Mouse (Mus musculus): ENCODE data around the gene Arhgap9. TPM values are rescaled to one million over a fixed set of nuclear protein-coding genes. Genes with fewer than 3 reads are reported as not detected.

Arhgap9 gene
- polyA plus RNA-seq, 1 experiment from 2014 or later: 3.9 TPM

GRCm38 (mm10) chr10:127340577-127341359, 19.0 kb downstream of the Arhgap9 start:
- Histone ChIP-seq H3K36me3 (ENCODE audit: control insufficient read depth, insufficient read depth, low read length) (peaks cover 9% of the 10 kb centered on the region; the same call in 1 of the 2 replicates), H3K4me1 (ENCODE audit: control insufficient read depth, insufficient read depth, low read length) (0 out of 2 replicates have a peak, but pooled peaks cover 6% of the 10 kb centered on the region), H3K9me3 (ENCODE audit: control insufficient read depth, low read depth, low read length) (no peaks in the 10 kb centered on the region), H3K27me3 (ENCODE audit: control insufficient read depth, insufficient read depth, low read length) (no peaks in the 10 kb centered on the region), H3K4me3 (ENCODE audit: low read depth, low read length) (peak overlapping the region; percentile 57), H3K9ac (replicated peaks; ENCODE audit: low read depth, low read length) (peak overlapping the region; percentile 57), H3K4me2 (replicated peaks; ENCODE audit: low read depth, low read length) (peak overlapping the region; percentile 92), H3K27ac (ENCODE audit: low read length) (peak overlapping the region; percentile 97)
- under 1% methylated on average over 27 of the region's 27 CpGs for WGBS
- no peak for ATAC-seq (ENCODE audit: insufficient number of reproducible peaks, insufficient read depth, low FRiP score, low read depth)

GRCm38 (mm10) chr10:127341360-127341690, 19.6 kb downstream of the Arhgap9 start:
- Histone ChIP-seq H3K9me3 (ENCODE audit: control insufficient read depth, low read depth, low read length) (no peaks in the 10 kb centered on the region), H3K4me1 (ENCODE audit: control insufficient read depth, insufficient read depth, low read length) (0 out of 2 replicates have a peak, but pooled peaks cover 6% of the 10 kb centered on the region), H3K27me3 (ENCODE audit: control insufficient read depth, insufficient read depth, low read length) (no peaks in the 10 kb centered on the region), H3K4me3 (ENCODE audit: low read depth, low read length) (peak overlapping the region; percentile 57), H3K27ac (ENCODE audit: low read length) (peak overlapping the region; percentile 97), H3K4me2 (replicated peaks; ENCODE audit: low read depth, low read length) (peak overlapping the region; percentile 92), H3K9ac (replicated peaks; ENCODE audit: low read depth, low read length) (peak overlapping the region; percentile 57), H3K36me3 (ENCODE audit: control insufficient read depth, insufficient read depth, low read length) (peaks cover 9% of the 10 kb centered on the region; the same call in 1 of the 2 replicates)
- no peak for ATAC-seq (ENCODE audit: insufficient number of reproducible peaks, insufficient read depth, low FRiP score, low read depth)
- 4% methylated on average over 4 of the region's 11 CpGs for WGBS

- Histone ChIP-seq H3K27me3 (ENCODE audit: control insufficient read depth, insufficient read depth, low read length) (no peaks in the 10 kb centered on the region), H3K9me3 (ENCODE audit: control insufficient read depth, low read depth, low read length) (no peaks in the 10 kb centered on the region), H3K4me3 (ENCODE audit: low read depth, low read length) (peak within 1 kb of the TSS; percentile 57), H3K4me2 (replicated peaks; ENCODE audit: low read depth, low read length) (peak within 1 kb of the TSS; percentile 92), H3K36me3 (ENCODE audit: control insufficient read depth, insufficient read depth, low read length) (peaks cover 5% of the 10 kb centered on the region; the same call in 1 of the 2 replicates), H3K9ac (replicated peaks; ENCODE audit: low read depth, low read length) (peak within 1 kb of the TSS; percentile 57), H3K27ac (ENCODE audit: low read length) (peak within 1 kb of the TSS; percentile 97), H3K4me1 (ENCODE audit: control insufficient read depth, insufficient read depth, low read length) (0 out of 2 replicates have a peak, but pooled peaks cover 6% of the 10 kb centered on the region)
- WGBS: under 1% methylated on average over 29 of the region's 29 CpGs
- ATAC-seq (ENCODE audit: insufficient number of reproducible peaks, insufficient read depth, low FRiP score, low read depth): peak; percentile 24; the same call in 1 of the 2 replicates
Measured at GRCm38 (mm10) chr10:127341891-127342639, 20.3 kb downstream of the Arhgap9 start, which contains the start of gene Gli1. Gene Gli1, minus strand, starts transcription at chr10:127341974.

- no peak overlapping the region for H3K9ac ChIP-seq (replicated peaks; ENCODE audit: low read depth, low read length)
- H3K36me3 ChIP-seq (ENCODE audit: control insufficient read depth, insufficient read depth, low read length): peaks cover under 1% of the 10 kb centered on the region; the same call in 1 of the 2 replicates
- H3K9me3 ChIP-seq (ENCODE audit: control insufficient read depth, low read depth, low read length): no peaks in the 10 kb centered on the region
- ATAC-seq (ENCODE audit: insufficient number of reproducible peaks, insufficient read depth, low FRiP score, low read depth): no peak
- H3K27me3 ChIP-seq (ENCODE audit: control insufficient read depth, insufficient read depth, low read length): no peaks in the 10 kb centered on the region
- H3K4me3 ChIP-seq (ENCODE audit: low read depth, low read length): no peak overlapping the region
- H3K4me1 ChIP-seq (ENCODE audit: control insufficient read depth, insufficient read depth, low read length): 0 out of 2 replicates have a peak, but pooled peaks cover 6% of the 10 kb centered on the region
- no peak overlapping the region for H3K27ac ChIP-seq (ENCODE audit: low read length)
- no peak overlapping the region for H3K4me2 ChIP-seq (replicated peaks; ENCODE audit: low read depth, low read length)
- 66% methylated on average over 3 of the region's 3 CpGs for WGBS
Measured at GRCm38 (mm10) chr10:127343029-127343428, 21.3 kb downstream of the Arhgap9 start.

GRCm38 (mm10) chr10:127346173-127346572, 24.4 kb downstream of the Arhgap9 start:
- WGBS: 83% methylated on average over 3 of the region's 3 CpGs
- no peak overlapping the region for H3K27ac ChIP-seq (ENCODE audit: low read length)
- H3K9ac ChIP-seq (replicated peaks; ENCODE audit: low read depth, low read length): no peak overlapping the region

GRCm38 (mm10) chr10:127348957-127349356, 27.2 kb downstream of the Arhgap9 start:
- ATAC-seq (ENCODE audit: insufficient number of reproducible peaks, insufficient read depth, low FRiP score, low read depth): no peak
- Histone ChIP-seq H3K9ac (replicated peaks; ENCODE audit: low read depth, low read length) (no peak overlapping the region), H3K4me2 (replicated peaks; ENCODE audit: low read depth, low read length) (no peak overlapping the region), H3K27me3 (ENCODE audit: control insufficient read depth, insufficient read depth, low read length) (no peaks in the 10 kb centered on the region), H3K4me3 (ENCODE audit: low read depth, low read length) (no peak overlapping the region), H3K36me3 (ENCODE audit: control insufficient read depth, insufficient read depth, low read length) (no peaks in the 10 kb centered on the region), H3K9me3 (ENCODE audit: control insufficient read depth, low read depth, low read length) (no peaks in the 10 kb centered on the region), H3K4me1 (ENCODE audit: control insufficient read depth, insufficient read depth, low read length) (no peaks in the 10 kb centered on the region), H3K27ac (ENCODE audit: low read length) (no peak overlapping the region)
- 75% methylated on average over 4 of the region's 4 CpGs for WGBS

More at GRCm38 (mm10) chr10:127346173-127346572, 24.4 kb downstream of the Arhgap9 start:
- no peaks in the 10 kb centered on the region for H3K27me3 ChIP-seq (ENCODE audit: control insufficient read depth, insufficient read depth, low read length)
- H3K9me3 ChIP-seq (ENCODE audit: control insufficient read depth, low read depth, low read length): no peaks in the 10 kb centered on the region
- H3K4me1 ChIP-seq (ENCODE audit: control insufficient read depth, insufficient read depth, low read length): no peaks in the 10 kb centered on the region
- no peak overlapping the region for H3K4me3 ChIP-seq (ENCODE audit: low read depth, low read length)
- no peak overlapping the region for H3K4me2 ChIP-seq (replicated peaks; ENCODE audit: low read depth, low read length)
- ATAC-seq (ENCODE audit: insufficient number of reproducible peaks, insufficient read depth, low FRiP score, low read depth): no peak
- H3K36me3 ChIP-seq (ENCODE audit: control insufficient read depth, insufficient read depth, low read length): no peaks in the 10 kb centered on the region

GRCm38 (mm10) chr10:127349810-127350209, 28.0 kb downstream of the Arhgap9 start:
- Histone ChIP-seq H3K9me3 (ENCODE audit: control insufficient read depth, low read depth, low read length) (no peaks in the 10 kb centered on the region), H3K27ac (ENCODE audit: low read length) (no peak overlapping the region), H3K4me3 (ENCODE audit: low read depth, low read length) (no peak overlapping the region), H3K4me1 (ENCODE audit: control insufficient read depth, insufficient read depth, low read length) (no peaks in the 10 kb centered on the region), H3K27me3 (ENCODE audit: control insufficient read depth, insufficient read depth, low read length) (no peaks in the 10 kb centered on the region), H3K36me3 (ENCODE audit: control insufficient read depth, insufficient read depth, low read length) (no peaks in the 10 kb centered on the region), H3K9ac (replicated peaks; ENCODE audit: low read depth, low read length) (no peak overlapping the region), H3K4me2 (replicated peaks; ENCODE audit: low read depth, low read length) (no peak overlapping the region)
- ATAC-seq (ENCODE audit: insufficient number of reproducible peaks, insufficient read depth, low FRiP score, low read depth): no peak
- WGBS: 76% methylated on average over 8 of the region's 8 CpGs

GRCm38 (mm10) chr10:127350594-127351284, 29.0 kb downstream of the Arhgap9 start:
- peak; percentile 77; the same call in 1 of the 2 replicates for ATAC-seq (ENCODE audit: insufficient number of reproducible peaks, insufficient read depth, low FRiP score, low read depth)
- no peak overlapping the region for H3K9ac ChIP-seq (replicated peaks; ENCODE audit: low read depth, low read length)
- no peaks in the 10 kb centered on the region for H3K36me3 ChIP-seq (ENCODE audit: control insufficient read depth, insufficient read depth, low read length)
- H3K4me3 ChIP-seq (ENCODE audit: low read depth, low read length): no peak overlapping the region
- H3K27me3 ChIP-seq (ENCODE audit: control insufficient read depth, insufficient read depth, low read length): no peaks in the 10 kb centered on the region
- 11% methylated on average over 24 of the region's 24 CpGs for WGBS
- no peaks in the 10 kb centered on the region for H3K9me3 ChIP-seq (ENCODE audit: control insufficient read depth, low read depth, low read length)
- no peak overlapping the region for H3K27ac ChIP-seq (ENCODE audit: low read length)
- H3K4me1 ChIP-seq (ENCODE audit: control insufficient read depth, insufficient read depth, low read length): no peaks in the 10 kb centered on the region
- peak overlapping the region; percentile 45 for H3K4me2 ChIP-seq (replicated peaks; ENCODE audit: low read depth, low read length)
